Mouse (Mus musculus) heart, adult 2 months (tissue): ENCODE data around the gene Olfr641.

Experiments
- CTCF ChIP-seq: fragments of 200-600 bp; IDR thresholded peaks from 2 replicates; pipeline ENCODE4 v1.8.1; 2022; ENCODE audit warnings: antibody characterized with exemption, mild to moderate bottlenecking, moderate library complexity
- EP300 ChIP-seq: fragments of 200-500 bp; IDR thresholded peaks from 2 replicates; pipeline ENCODE4 v1.6.1; 2011; ENCODE audit warnings: low read depth, low read length, control low read depth; ENCODE audit not compliant: insufficient read depth

GRCm38 (mm10) chr7:104026978-104027377 is 8.3 kb upstream of the Olfr641 start:
- no peak for TF ChIP-seq CTCF
- no peak for TF ChIP-seq EP300
